8 mouse cellular contexts compared by ENCODE assay signal in genomic region chr4:134101979-134102741, GRCm38 (mm10). TPM values are rescaled to one million over a fixed set of nuclear protein-coding genes. Genes with fewer than 3 reads are reported as not detected.
DNase-seq lines count a peak whose midpoint lies in the region; ATAC-seq lines count a peak whose summit lies in the region.

Gene Ubxn11, plus strand, starts transcription at chr4:134102570.

- no peaks in the 10 kb centered on the region for H3K36me3 ChIP-seq in intestine, embryonic 14.5 days (ENCODE audit: control insufficient read depth, insufficient read depth, low read length)

- no peak within 1 kb of the TSS for H3K27ac ChIP-seq in intestine, embryonic 14.5 days (ENCODE audit: low read depth)

- peak; percentile 91 for ATAC-seq in intestine, embryonic 14.5 days (replicated peaks; ENCODE audit: low FRiP score, low TSS enrichment, low read depth)

- DNase-seq in adrenal gland, adult 18-20 months (ENCODE audit: low spot score in 2 of 2), result peak; percentile 74 to 75
- DNase-seq in embryo, embryonic 11 days, result peak; percentile 95
- DNase-seq in gastrocnemius, postnatal 25 days, result peak; percentile 79
- peak; percentile 88 for DNase-seq in intestine, embryonic 14.5 days (ENCODE audit: low spot score)
- DNase-seq in left cerebral cortex, postnatal 14 days (ENCODE audit: low spot score in 2 of 2), result peak; percentile 93
- DNase-seq in mesoderm, embryonic 11.5 days (ENCODE audit: low read depth, low spot score), result peak; percentile 91
- peak; percentile 92 to 93 for DNase-seq in right cerebral cortex, postnatal 36 days (ENCODE audit: low spot score in 2 of 2)
- DNase-seq in yolk sac, embryonic 10.5 days (ENCODE audit: low spot score), result peak; percentile 86

- H3K27me3 ChIP-seq in intestine, embryonic 14.5 days (replicated peaks; ENCODE audit: control insufficient read depth, insufficient read depth, low read length), result no peaks in the 10 kb centered on the region

- H3K4me2 ChIP-seq in intestine, embryonic 14.5 days (ENCODE audit: low read length), result peak within 1 kb of the TSS; percentile 60

- intact Hi-C loops in left cerebral cortex, postnatal 14 days (cut with DNase I), result no loop called here

- 0 out of 2 replicates have a peak, but pooled peaks cover 2% of the 10 kb centered on the region for H3K4me1 ChIP-seq in intestine, embryonic 14.5 days (replicated peaks; ENCODE audit: control insufficient read depth, insufficient read depth, low read length)

- peak within 1 kb of the TSS; percentile 50 for H3K4me3 ChIP-seq in intestine, embryonic 14.5 days (ENCODE audit: low read depth, low read length)

- peak within 1 kb of the TSS; percentile 31 for H3K9ac ChIP-seq in intestine, embryonic 14.5 days (ENCODE audit: low read length)

- no peaks in the 10 kb centered on the region for H3K9me3 ChIP-seq in intestine, embryonic 14.5 days (ENCODE audit: control insufficient read depth, low read length)

- 18% methylated on average over 34 of the region's 34 CpGs for WGBS in intestine, embryonic 14.5 days

RNA-seq across cellular contexts. Expression of gene Ubxn11, which starts in this region (rescaled TPM):
- total RNA-seq in adrenal gland, adult 18-20 months (2021), result 10 to 100 TPM in 1 of 2 experiments, 1 to 10 TPM in 1; 8.7 to 12.6 TPM
- 1 to 10 TPM; 1.0 to 1.3 TPM for total RNA-seq in gastrocnemius, postnatal 25 days (2021)
- polyA plus RNA-seq in intestine, embryonic 14.5 days (2014; fragmentation: Nextera tagmentation; extraction: Ambion mirVana), result 5.7 and 8.1 TPM in 2 replicates
- 10 to 100 TPM; 22.6 to 25.0 TPM for total RNA-seq in left cerebral cortex, postnatal 14 days (2021)

Comparison
In these comparisons a context has a peak if more than half of its experiments do, and no peak if none do; other contexts are left out.
1. RNA of gene Ubxn11 (total RNA-seq): 22.6 to 25.0 TPM in left cerebral cortex, postnatal 14 days and 8.7 to 12.6 TPM in adrenal gland, adult 18-20 months; 1.0 to 1.3 TPM in gastrocnemius, postnatal 25 days; every median in the first group is over 4 times any median in the second.
2. Peak in every context shown above with its lines, with median percentiles within 50 percentile points of each other: DNase-seq.